9 mouse cellular contexts compared by ENCODE assay signal in genomic region chr9:69357834-69358233, GRCm38 (mm10). TPM values are rescaled to one million over a fixed set of nuclear protein-coding genes. Genes with fewer than 3 reads are reported as not detected.
DNase-seq lines count a peak whose midpoint lies in the region; ATAC-seq lines count a peak whose summit lies in the region.
"Had no signal": no experiment of that assay in that cellular context is flagged by ENCODE, and none has a peak within 500 bp of the region (broad histone marks: within the 10 kb centered on the region; RNA-seq: fewer than 3 reads in every experiment).

No protein-coding gene starts in this region.

- H3K9me3 ChIP-seq in midbrain, embryonic 14.5 days (ENCODE audit: control insufficient read depth, low read length), result no peaks in the 10 kb centered on the region
- no peaks in the 10 kb centered on the region for H3K9me3 ChIP-seq in midbrain, embryonic 13.5 days
- H3K9me3 ChIP-seq in neural tube, embryonic 11.5 days (ENCODE audit: control insufficient read depth, low read length), result no peaks in the 10 kb centered on the region
- H3K9me3 ChIP-seq: neural tube, embryonic 12.5 days had no signal

- H3K36me3 ChIP-seq in midbrain, embryonic 14.5 days (ENCODE audit: control insufficient read depth, insufficient read depth, low read length), result no peaks in the 10 kb centered on the region
- H3K36me3 ChIP-seq in midbrain, embryonic 13.5 days, result no peaks in the 10 kb centered on the region
- no peaks in the 10 kb centered on the region for H3K36me3 ChIP-seq in neural tube, embryonic 11.5 days (ENCODE audit: control insufficient read depth, insufficient read depth, low read length)
- H3K36me3 ChIP-seq: neural tube, embryonic 12.5 days had no signal

- no peak overlapping the region for H3K27ac ChIP-seq in midbrain, embryonic 14.5 days (replicated peaks; ENCODE audit: low read depth, low read length)
- no peak overlapping the region for H3K27ac ChIP-seq in midbrain, embryonic 13.5 days
- no peak overlapping the region for H3K27ac ChIP-seq in neural tube, embryonic 11.5 days (ENCODE audit: low read depth, low read length)
- H3K27ac ChIP-seq: neural tube, embryonic 12.5 days had no signal

- no peak overlapping the region for H3K4me3 ChIP-seq in midbrain, embryonic 14.5 days (replicated peaks; ENCODE audit: low read depth, low read length)
- no peak overlapping the region for H3K4me3 ChIP-seq in midbrain, embryonic 13.5 days (replicated peaks)
- no peak overlapping the region for H3K4me3 ChIP-seq in neural tube, embryonic 11.5 days (ENCODE audit: low read depth, low read length)
- H3K4me3 ChIP-seq: neural tube, embryonic 12.5 days had no signal

- peak; percentile 83 for DNase-seq in midbrain, embryonic 14.5 days
- peak; percentile 66 to 73 for DNase-seq in cerebellum, postnatal 36 days
- DNase-seq in left cerebral cortex, postnatal 14 days (ENCODE audit: low spot score in 2 of 2), result peak; percentile 71 to 77
- peak; percentile 69 for DNase-seq in neural tube, embryonic 11.5 days (ENCODE audit: low spot score)
- peak; percentile 69 for DNase-seq in thymus, postnatal 25 days

- intact Hi-C loops in left cerebral cortex, postnatal 14 days (cut with DNase I), result loop anchor here (2.0 kb wide), 1 partner anchor 123 kb away; no protein-coding TSS in a partner anchor

- no peaks in the 10 kb centered on the region for H3K27me3 ChIP-seq in midbrain, embryonic 14.5 days (ENCODE audit: control insufficient read depth, insufficient read depth, low read length)
- H3K27me3 ChIP-seq in midbrain, embryonic 13.5 days, result no peaks in the 10 kb centered on the region; the same call in 1 of the 2 replicates
- H3K27me3 ChIP-seq in neural tube, embryonic 11.5 days (ENCODE audit: control insufficient read depth, insufficient read depth, low read length), result no peaks in the 10 kb centered on the region
- H3K27me3 ChIP-seq: neural tube, embryonic 12.5 days had no signal

- no peak overlapping the region for H3K4me2 ChIP-seq in midbrain, embryonic 14.5 days (ENCODE audit: low read length)
- no peak overlapping the region for H3K4me2 ChIP-seq in midbrain, embryonic 13.5 days (replicated peaks)
- H3K4me2 ChIP-seq in neural tube, embryonic 11.5 days (ENCODE audit: low read depth), result no peak overlapping the region
- H3K4me2 ChIP-seq: neural tube, embryonic 12.5 days had no signal

- H3K9ac ChIP-seq in midbrain, embryonic 14.5 days (replicated peaks; ENCODE audit: low read length), result no peak overlapping the region
- no peak overlapping the region for H3K9ac ChIP-seq in midbrain, embryonic 13.5 days (replicated peaks)
- no peak overlapping the region for H3K9ac ChIP-seq in neural tube, embryonic 11.5 days (ENCODE audit: low read length)
- H3K9ac ChIP-seq: neural tube, embryonic 12.5 days had no signal

- peaks cover 10% of the 10 kb centered on the region; the same call in 1 of the 2 replicates for H3K4me1 ChIP-seq in midbrain, embryonic 14.5 days (ENCODE audit: control insufficient read depth, insufficient read depth, low read length)
- peaks cover 11% of the 10 kb centered on the region for H3K4me1 ChIP-seq in midbrain, embryonic 13.5 days (replicated peaks)
- H3K4me1 ChIP-seq in neural tube, embryonic 11.5 days (ENCODE audit: control insufficient read depth, insufficient read depth, low read length), result no peaks in the 10 kb centered on the region
- H3K4me1 ChIP-seq: neural tube, embryonic 12.5 days had no signal

- ATAC-seq in midbrain, embryonic 14.5 days (ENCODE audit: low FRiP score, low TSS enrichment), result no peak
- no peak for ATAC-seq in midbrain, embryonic 13.5 days
- peak; percentile 49 for ATAC-seq in activated CD4-positive, CD25-positive, alpha-beta regulatory T cell, adult 4 months
- peak; percentile 53 to 70; a peak in 3 of 4 replicates for ATAC-seq in hematopoietic stem cell, adult 5-6 weeks (replicated peaks in 1 of 2; ENCODE audit: insufficient read depth in 1 of 2, low FRiP score in 2 of 2, low TSS enrichment in 1 of 2, low read depth in 1 of 2, poor library complexity in 2 of 2, severe bottlenecking in 2 of 2)
- no peak for ATAC-seq in neural tube, embryonic 11.5 days (ENCODE audit: insufficient read depth, low FRiP score, low TSS enrichment)

- 39% methylated on average over 3 of the region's 3 CpGs for WGBS in midbrain, embryonic 14.5 days
- 22% methylated on average over 3 of the region's 3 CpGs for WGBS in midbrain, embryonic 13.5 days
- WGBS in neural tube, embryonic 11.5 days, result 31% methylated on average over 3 of the region's 3 CpGs

RNA-seq across cellular contexts. Expression of gene Ice2, which starts 39.9 kb away (rescaled TPM):
- polyA plus RNA-seq in midbrain, embryonic 14.5 days (2014; fragmentation: Nextera tagmentation; extraction: Ambion mirVana), result 10.4 and 12.8 TPM in 2 replicates
- polyA plus RNA-seq in midbrain, embryonic 13.5 days (2015; fragmentation: Nextera tagmentation; extraction: Ambion mirVana), result 13.2 and 14.3 TPM in 2 replicates
- 10 to 100 TPM; 12.8 to 16.0 TPM for polyA plus RNA-seq in activated CD4-positive, CD25-positive, alpha-beta regulatory T cell, adult 4 months (2017; shearing (Covaris generic))
- 23.4 and 26.0 TPM in 2 replicates for total RNA-seq in hematopoietic stem cell, adult 5-6 weeks (2017)
- 10 to 100 TPM in 1 of 2 experiments, 1 to 10 TPM in 1; 7.4 to 10.9 TPM for total RNA-seq in left cerebral cortex, postnatal 14 days (2021)
- polyA plus RNA-seq in neural tube, embryonic 11.5 days (2014; fragmentation: Nextera tagmentation; extraction: Ambion mirVana), result 18.5 and 19.8 TPM in 2 replicates

Comparison
In these comparisons a context has a peak if more than half of its experiments do, and no peak if none do; other contexts are left out.
1. ATAC-seq: peak in activated CD4-positive, CD25-positive, alpha-beta regulatory T cell, adult 4 months (single experiment) and hematopoietic stem cell, adult 5-6 weeks (2 of 2); none in midbrain, embryonic 14.5 days (single experiment), midbrain, embryonic 13.5 days (single experiment) and neural tube, embryonic 11.5 days (single experiment).
2. Peak in every context shown above with its lines, with median percentiles within 50 percentile points of each other: DNase-seq.